Mouse (Mus musculus) erythroblast, embryonic 14.5 days (primary cell): ENCODE data around the gene Creb3.

Source experiments
- GATA1 ChIP-seq: IDR thresholded peaks from 2 replicates; pipeline ENCODE4 v1.6.1; 2012; ENCODE audit warnings: low read length, inconsistent platforms, mixed read lengths
- TAL1 ChIP-seq: IDR thresholded peaks from 3 replicates; pipeline ENCODE4 v1.6.1; 2012; ENCODE audit warnings: low read length, inconsistent platforms, mixed read lengths

DNA sequence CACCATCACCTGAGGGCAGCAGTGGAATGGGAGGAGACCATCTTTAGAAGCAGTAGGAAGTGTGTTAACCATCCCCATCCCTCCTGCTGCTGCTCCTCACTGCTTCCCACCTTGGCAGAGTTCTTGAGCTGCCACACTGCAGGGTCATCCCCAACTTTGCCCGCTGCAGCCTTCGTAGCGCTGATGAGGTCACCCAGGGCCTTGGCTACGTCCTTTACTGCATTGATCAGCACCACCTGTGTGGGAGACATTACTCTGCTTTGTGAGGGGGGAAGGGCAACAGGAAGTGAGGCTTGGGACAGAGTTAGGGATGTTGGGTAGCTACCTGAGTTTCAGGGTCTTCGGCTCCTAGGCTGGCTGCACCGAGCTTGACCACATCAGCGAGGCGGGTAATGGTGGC lies 26.5 kb upstream of the Creb3 start:
- TF ChIP-seq GATA1 (no peak), TAL1 (no peak)
